Mouse (Mus musculus) forebrain, embryonic 11.5 days (tissue): ENCODE results near the gene Gm20388. TPM values are rescaled to one million over a fixed set of nuclear protein-coding genes. Genes with fewer than 3 reads are reported as not detected.

ENCODE experiments used
- ATAC-seq: fragments of 200-750 bp; cut with Nextera tagmentation; replicated peaks from 2 replicates; pipeline ENCODE4 v1.8.0; 2017; ENCODE audit warnings: moderate TSS enrichment; ENCODE audit not compliant: low FRiP score
- DNase-seq: peaks from one replicate; pipeline ENCODE4 v3.0.0-alpha.2; 2017; ENCODE audit warnings: low spot score
- H3K27ac ChIP-seq: fragments of 300-500 bp; sonication (generic); 2 replicates; pipeline ENCODE4 v1.5.1; 2014; ENCODE audit warnings: low read depth, low read length
- H3K27me3 ChIP-seq: fragments of 300-500 bp; sonication (generic); 2 replicates; pipeline ENCODE4 v1.6.1; 2014; ENCODE audit warnings: mild to moderate bottlenecking, low read length, mixed read lengths; ENCODE audit not compliant: control insufficient read depth, insufficient read depth
- H3K36me3 ChIP-seq: fragments of 300-500 bp; sonication (generic); 2 replicates; pipeline ENCODE4 v1.6.1; 2014; ENCODE audit warnings: mild to moderate bottlenecking, low read length, moderate library complexity, mixed read lengths; ENCODE audit not compliant: control insufficient read depth, insufficient read depth
- H3K4me1 ChIP-seq: fragments of 300-500 bp; sonication (generic); replicated peaks from 2 replicates; pipeline ENCODE4 v1.6.1; 2014; ENCODE audit warnings: low read length, mixed read lengths; ENCODE audit not compliant: control insufficient read depth, insufficient read depth
- H3K4me2 ChIP-seq: fragments of 300-500 bp; sonication (generic); 2 replicates; pipeline ENCODE4 v1.6.1; 2014; ENCODE audit warnings: low read depth, mild to moderate bottlenecking, low read length, moderate library complexity, mixed read lengths; ENCODE audit not compliant: severe bottlenecking
- H3K4me3 ChIP-seq: fragments of 300-500 bp; sonication (generic); 2 replicates; pipeline ENCODE4 v1.5.1; 2014; ENCODE audit warnings: low read depth, low read length
- H3K9ac ChIP-seq: fragments of 300-500 bp; sonication (generic); 2 replicates; pipeline ENCODE4 v1.6.1; 2014; ENCODE audit warnings: low read length
- H3K9me3 ChIP-seq: fragments of 300-500 bp; sonication (generic); 2 replicates; pipeline ENCODE4 v1.6.1; 2016; ENCODE audit warnings: low read length, mixed read lengths; ENCODE audit not compliant: control insufficient read depth
- WGBS: fragments of 180-500 bp; shearing (Covaris S2); extraction: QIAGEN DNeasy Blood & Tissue Kit; methylation state at CpG from one replicate; pipeline ENCODE4 v1.1.7; 2014; 5-methylcytosine and 5-hydroxymethylcytosine counted together
- polyA plus RNA-seq: library from polyadenylated mRNA; unstranded; fragments of >200 nt; fragmentation: Nextera tagmentation; extraction: Ambion mirVana; gene quantifications from 2 replicates; pipeline ENCODE4 v1.2.1, GENCODE M21; 2014

Gm20388 gene
- polyA plus RNA-seq, 1 experiment from 2014 or later = not detected

DNA sequence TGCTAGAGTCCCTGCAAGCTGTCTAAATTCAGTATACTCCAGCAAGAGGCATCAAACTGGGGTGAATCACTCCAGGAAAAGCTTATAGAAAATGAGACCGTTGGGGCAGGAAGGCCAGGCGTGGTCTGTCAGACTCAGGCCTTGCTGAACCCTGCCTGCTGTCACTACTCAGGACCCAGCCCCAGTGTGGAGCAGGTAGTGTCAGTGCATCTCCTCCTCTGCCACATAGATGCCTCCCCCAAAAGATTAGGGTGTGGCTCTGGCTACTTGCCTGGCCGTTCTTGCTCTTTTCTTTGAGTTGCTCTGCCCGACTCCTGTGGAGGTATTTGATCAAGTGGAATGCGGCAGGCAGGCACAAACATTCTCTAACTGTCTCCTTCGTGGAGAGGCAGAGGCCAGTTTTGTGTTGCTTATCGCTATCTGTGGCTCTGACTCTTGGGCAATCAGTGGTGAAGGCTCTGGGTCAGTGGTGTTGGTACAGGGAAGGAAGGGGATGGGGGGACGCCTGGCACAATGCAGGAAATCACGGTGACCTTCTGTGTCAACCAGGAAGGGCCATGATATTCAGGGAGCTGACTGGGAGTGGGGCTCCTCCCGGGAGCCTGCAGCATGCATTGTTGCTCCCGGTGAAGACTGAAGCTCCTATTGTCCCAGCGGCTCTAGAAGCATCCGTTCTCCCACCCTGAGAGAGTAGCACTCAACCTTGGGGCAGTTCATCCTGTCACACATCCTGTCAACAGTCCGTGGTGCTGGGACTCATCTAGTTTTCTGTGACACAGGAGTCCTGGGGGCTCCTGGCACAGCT, 215.9 kb downstream of the Gm20388 start:
- Histone ChIP-seq H3K9ac (no peak overlapping the region), H3K36me3 (no peaks in the 10 kb centered on the region), H3K4me1 (peaks cover 6% of the 10 kb centered on the region; the same call in 1 of the 2 replicates), H3K27me3 (no peaks in the 10 kb centered on the region), H3K9me3 (no peaks in the 10 kb centered on the region), H3K27ac (no peak overlapping the region), H3K4me3 (no peak overlapping the region), H3K4me2 (no peak overlapping the region)
- ATAC-seq (no peak), DNase-seq (no peak)
- 28% methylated on average over 14 of the region's 14 CpGs for WGBS

DNA sequence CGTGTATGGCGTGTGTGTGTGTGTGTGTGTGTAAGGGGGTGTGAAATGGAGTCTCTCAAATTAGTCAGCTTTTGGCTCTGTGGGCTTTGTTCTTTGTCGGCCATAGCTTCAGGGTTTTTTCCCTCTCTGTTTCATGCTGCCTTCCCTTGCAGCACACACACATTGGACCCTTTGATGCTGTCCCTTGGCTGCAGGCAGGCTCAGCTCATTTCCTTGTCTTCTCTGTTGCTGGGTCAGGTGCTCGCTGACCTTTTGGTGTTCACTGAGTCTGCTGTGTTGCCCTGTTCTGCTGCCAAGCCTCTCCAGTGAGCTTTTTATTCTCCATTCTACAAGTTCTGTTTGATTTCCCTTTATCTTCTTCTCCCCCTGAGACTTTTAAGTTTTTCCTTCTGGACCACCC, 218.9 kb downstream of the Gm20388 start:
- no peak for ATAC-seq

DNA sequence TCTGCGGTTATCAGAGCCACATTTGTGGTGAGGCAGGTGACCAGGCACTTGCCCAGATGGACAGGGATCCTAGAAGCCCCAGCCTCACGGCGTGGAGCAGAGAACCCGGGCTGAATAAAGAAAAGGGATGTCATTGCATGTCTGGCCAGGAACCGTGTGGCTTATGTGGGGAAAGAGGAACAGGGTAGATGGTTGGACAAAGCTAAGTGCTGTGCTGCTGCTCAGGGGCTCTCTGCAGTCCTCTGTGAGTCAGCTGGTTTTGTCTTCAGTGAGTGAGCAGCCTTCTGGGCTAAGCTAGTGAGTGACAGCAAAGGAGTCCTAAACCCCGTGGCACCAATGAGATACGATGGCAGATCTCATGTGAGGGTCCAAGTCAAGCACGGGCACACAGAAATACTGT, 220.5 kb downstream of the Gm20388 start:
- 91% methylated on average over 8 of the region's 8 CpGs for WGBS

More for the DNA sequence above, 218.9 kb downstream of the Gm20388 start:
- no peaks in the 10 kb centered on the region for H3K27me3 ChIP-seq
- no peak overlapping the region for H3K4me2 ChIP-seq
- 41% methylated on average over 4 of the region's 4 CpGs for WGBS
- no peak overlapping the region; the same call in 1 of the 2 replicates for H3K9ac ChIP-seq
- H3K9me3 ChIP-seq = no peaks in the 10 kb centered on the region
- no peaks in the 10 kb centered on the region for H3K36me3 ChIP-seq
- no peak overlapping the region for H3K4me3 ChIP-seq
- H3K4me1 ChIP-seq = peaks cover 6% of the 10 kb centered on the region; the same call in 1 of the 2 replicates
- H3K27ac ChIP-seq = no peak overlapping the region; the same call in 1 of the 2 replicates
- no peak for DNase-seq

DNA sequence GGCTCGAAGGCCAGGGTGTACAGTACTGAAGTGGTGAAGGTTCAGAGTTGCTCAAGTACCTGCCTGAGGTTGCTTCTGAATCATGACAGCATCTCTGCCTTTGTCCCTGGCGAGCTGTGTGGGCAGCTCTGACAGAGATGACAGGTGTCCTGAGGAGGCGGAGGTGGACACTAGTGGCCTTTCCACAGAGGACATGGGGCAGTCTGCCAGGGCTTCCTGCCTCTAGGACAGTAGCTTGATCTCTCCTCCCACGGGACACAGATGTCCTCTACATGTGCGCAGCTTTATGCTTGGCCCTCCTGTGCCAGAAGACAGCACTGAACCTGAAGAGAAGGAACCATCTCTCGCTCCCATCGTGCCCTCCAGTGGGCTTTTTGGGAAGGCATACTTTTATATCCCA, 222.5 kb downstream of the Gm20388 start:
- WGBS = 87% methylated on average over 7 of the region's 7 CpGs
- H3K9ac ChIP-seq = no peak overlapping the region
- H3K36me3 ChIP-seq = no peaks in the 10 kb centered on the region
- H3K27me3 ChIP-seq = no peaks in the 10 kb centered on the region
- no peak overlapping the region for H3K27ac ChIP-seq
- H3K9me3 ChIP-seq = no peaks in the 10 kb centered on the region
- ATAC-seq (no peak), DNase-seq (no peak)
- no peak overlapping the region for H3K4me3 ChIP-seq
- peaks cover 5% of the 10 kb centered on the region; the same call in 1 of the 2 replicates for H3K4me1 ChIP-seq
- H3K4me2 ChIP-seq = no peak overlapping the region

More for the DNA sequence above, 220.5 kb downstream of the Gm20388 start:
- no peak for DNase-seq
- Histone ChIP-seq H3K27me3 (no peaks in the 10 kb centered on the region), H3K9ac (no peak overlapping the region), H3K36me3 (no peaks in the 10 kb centered on the region), H3K9me3 (no peaks in the 10 kb centered on the region), H3K4me2 (no peak overlapping the region), H3K4me3 (no peak overlapping the region), H3K27ac (no peak overlapping the region), H3K4me1 (peaks cover 6% of the 10 kb centered on the region; the same call in 1 of the 2 replicates)
- ATAC-seq = no peak

DNA sequence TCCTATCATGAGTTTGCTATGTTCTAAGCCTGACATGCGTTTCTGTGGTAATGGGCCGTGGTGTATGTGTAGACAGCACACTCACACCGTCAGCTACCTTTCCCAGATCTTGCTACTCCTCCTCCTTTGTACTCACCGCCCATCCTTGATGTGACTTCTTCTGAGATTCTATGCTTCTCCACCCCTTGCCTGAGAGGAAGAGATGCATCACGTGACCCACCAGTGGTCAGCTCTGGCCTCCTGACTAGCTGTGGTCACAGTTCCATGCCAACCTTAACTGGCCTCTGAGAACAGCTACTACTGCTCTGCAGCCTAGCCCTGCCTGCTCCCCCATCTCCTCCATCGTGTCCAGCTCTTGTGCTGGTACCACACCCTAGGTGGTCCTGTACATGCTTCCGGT, 225.0 kb downstream of the Gm20388 start:
- Histone ChIP-seq H3K27me3 (no peaks in the 10 kb centered on the region), H3K9ac (no peak overlapping the region), H3K4me2 (no peak overlapping the region), H3K9me3 (no peaks in the 10 kb centered on the region), H3K4me3 (no peak overlapping the region), H3K27ac (no peak overlapping the region), H3K36me3 (no peaks in the 10 kb centered on the region), H3K4me1 (no peaks in the 10 kb centered on the region)
- ATAC-seq (no peak), DNase-seq (no peak)
- 90% methylated on average over 7 of the region's 7 CpGs for WGBS

DNA sequence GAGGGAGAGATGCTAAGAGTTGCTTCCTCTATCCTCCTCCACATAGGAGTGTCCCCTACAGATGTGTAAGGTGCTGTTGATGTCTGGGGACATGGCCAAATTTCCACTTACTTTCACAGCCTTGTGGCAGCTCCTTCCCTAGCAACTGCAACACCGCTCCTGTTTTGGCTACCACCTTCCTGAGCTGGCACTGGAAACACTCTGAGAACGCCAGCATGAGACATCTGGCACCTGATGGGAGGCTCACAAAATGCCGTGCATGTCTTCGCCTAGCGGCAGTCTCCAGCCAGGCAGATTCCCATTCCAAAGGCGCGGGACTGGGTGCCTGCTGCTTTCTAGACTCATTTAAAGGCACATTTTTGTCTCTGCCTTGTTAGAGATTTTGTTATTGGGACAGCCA, 226.0 kb downstream of the Gm20388 start:
- no peak overlapping the region for H3K27ac ChIP-seq
- H3K4me2 ChIP-seq = no peak overlapping the region
- no peaks in the 10 kb centered on the region for H3K36me3 ChIP-seq
- WGBS = 67% methylated on average over 7 of the region's 7 CpGs
- ATAC-seq (no peak), DNase-seq (no peak)
- no peaks in the 10 kb centered on the region for H3K9me3 ChIP-seq
- H3K9ac ChIP-seq = no peak overlapping the region
- no peaks in the 10 kb centered on the region for H3K27me3 ChIP-seq
- H3K4me3 ChIP-seq = no peak overlapping the region
- H3K4me1 ChIP-seq = no peaks in the 10 kb centered on the region; the same call in 1 of the 2 replicates

DNA sequence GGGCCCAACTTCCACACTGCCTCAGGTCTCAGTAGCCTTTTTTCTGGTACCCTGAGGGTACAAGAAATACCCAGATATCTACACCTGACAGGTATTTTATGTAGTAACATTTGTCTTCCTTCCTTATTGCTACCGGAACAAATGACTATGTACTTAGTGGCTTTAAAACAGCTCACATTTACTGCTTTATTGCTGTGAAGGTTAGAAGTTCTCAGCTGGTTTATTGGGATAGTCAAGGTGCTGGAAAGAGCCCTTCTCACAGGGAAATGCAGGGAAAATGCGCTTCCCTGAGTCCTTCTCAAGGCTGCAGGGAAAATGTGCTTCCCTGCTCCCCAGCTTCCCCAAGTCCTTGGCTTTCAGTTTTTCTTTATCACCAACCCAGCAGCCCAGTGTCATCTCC, 228.3 kb downstream of the Gm20388 start:
- Histone ChIP-seq H3K4me3 (no peak overlapping the region), H3K4me1 (no peaks in the 10 kb centered on the region; the same call in 1 of the 2 replicates), H3K27ac (no peak overlapping the region), H3K36me3 (no peaks in the 10 kb centered on the region), H3K27me3 (no peaks in the 10 kb centered on the region), H3K4me2 (no peak overlapping the region), H3K9me3 (no peaks in the 10 kb centered on the region), H3K9ac (no peak overlapping the region)
- WGBS = 91% methylated on average over 2 of the region's 2 CpGs
- ATAC-seq (no peak), DNase-seq (no peak)

DNA sequence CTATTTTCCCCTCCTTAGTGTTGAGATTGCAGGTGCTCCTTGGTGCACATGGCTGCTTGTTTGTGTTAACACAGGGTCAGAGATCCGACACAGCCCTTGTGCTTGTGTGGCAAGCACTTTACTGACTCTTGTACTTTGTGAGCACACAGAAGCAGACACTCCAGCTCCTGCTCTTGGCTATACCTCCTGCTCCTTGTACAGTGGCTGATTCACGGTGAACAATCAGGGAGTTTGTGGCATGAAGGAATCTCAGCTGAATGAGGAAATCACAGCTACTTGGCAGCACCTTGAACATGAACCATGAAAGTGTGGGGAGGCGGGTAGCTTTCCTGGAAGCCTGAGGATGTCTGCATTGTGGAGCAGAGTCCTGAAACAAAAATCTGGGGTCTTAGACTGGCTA, 230.1 kb downstream of the Gm20388 start:
- no peak for DNase-seq
- 80% methylated on average over 3 of the region's 3 CpGs for WGBS
- H3K4me3 ChIP-seq = no peak overlapping the region
- H3K9ac ChIP-seq = no peak overlapping the region
- no peak for ATAC-seq
- H3K9me3 ChIP-seq = no peaks in the 10 kb centered on the region
- no peaks in the 10 kb centered on the region for H3K27me3 ChIP-seq
- no peak overlapping the region for H3K4me2 ChIP-seq
- H3K4me1 ChIP-seq = peaks cover 7% of the 10 kb centered on the region
- H3K36me3 ChIP-seq = no peaks in the 10 kb centered on the region
- H3K27ac ChIP-seq = no peak overlapping the region
